Mouse (Mus musculus) CH12.LX (cell line): ENCODE results near the gene Tjap1. TPM values are rescaled to one million over a fixed set of nuclear protein-coding genes. Genes with fewer than 3 reads are reported as not detected.

ENCODE experiments used
- DNase-seq: peaks from one replicate; pipeline ENCODE4 v3.0.0-alpha.2; 2013; ENCODE audit errors: extremely low read depth
- H3K27ac ChIP-seq: 2 replicates; pipeline ENCODE4 v1.5.1; 2012; ENCODE audit warnings: low read depth, mild to moderate bottlenecking, control low read depth, moderate library complexity; ENCODE audit not compliant: insufficient read depth
- H3K27me3 ChIP-seq: replicated peaks from 2 replicates; pipeline ENCODE3; 2012; ENCODE audit warnings: inconsistent platforms
- H3K36me3 ChIP-seq, 2 experiments: replicated peaks in 1 of 2; 2 replicates each; pipeline versions ENCODE3 to v1.6.1; 2012; ENCODE audit warnings: inconsistent platforms in 1 of 2, low read length in 1 of 2, mild to moderate bottlenecking in 1 of 2, mixed read lengths in 1 of 2, moderate library complexity in 1 of 2; ENCODE audit not compliant: control insufficient read depth in 1 of 2, insufficient read depth in 1 of 2
- H3K4me1 ChIP-seq, 2 experiments: 2 replicates each; pipeline ENCODE4 v1.6.1; 2012; ENCODE audit warnings: inconsistent platforms in 1 of 2, moderate library complexity in 1 of 2; ENCODE audit not compliant: insufficient read depth in 2 of 2, control insufficient read depth in 1 of 2
- H3K4me2 ChIP-seq: 2 replicates; pipeline ENCODE4 v1.6.1; 2012; ENCODE audit warnings: low read depth, mild to moderate bottlenecking, control low read depth; ENCODE audit not compliant: poor library complexity, insufficient read depth, severe bottlenecking
- H3K4me3 ChIP-seq, 3 experiments: fragments of 150-350 bp in 1 of 3; sonication (generic) in 1 of 3; replicated peaks in 1 of 3; 2 replicates each; pipeline versions ENCODE3 to v1.5.1; 2011 to 2012; ENCODE audit warnings: low read depth in 2 of 3, low read length in 2 of 3, mild to moderate bottlenecking in 2 of 3, moderate library complexity in 2 of 3, control low read depth in 1 of 3, improper control_type of control experiment in 1 of 3, inconsistent platforms in 1 of 3, mixed read lengths in 1 of 3; ENCODE audit not compliant: poor library complexity in 1 of 3
- H3K79me2 ChIP-seq: replicated peaks from 2 replicates; pipeline ENCODE4 v1.6.1; 2012; ENCODE audit warnings: mild to moderate bottlenecking, moderate library complexity; ENCODE audit not compliant: control insufficient read depth, poor library complexity, insufficient read depth, severe bottlenecking; ENCODE audit errors: extremely low read depth
- H3K9ac ChIP-seq: 2 replicates; pipeline ENCODE4 v1.6.1; 2012; ENCODE audit warnings: low read depth, mild to moderate bottlenecking, control low read depth, moderate library complexity; ENCODE audit not compliant: insufficient read depth
- H3K9me3 ChIP-seq: replicated peaks from 2 replicates; pipeline ENCODE3; 2012; ENCODE audit warnings: low read length, inconsistent platforms, mixed read lengths
- BHLHE40 ChIP-seq: IDR thresholded peaks from 2 replicates; pipeline ENCODE4 v1.6.1; 2011; ENCODE audit warnings: mild to moderate bottlenecking, low read depth, low read length, improper control_type of control experiment
- CHD1 ChIP-seq: IDR thresholded peaks from 2 replicates; pipeline ENCODE4 v1.6.1; 2012; ENCODE audit warnings: low read depth, low read length, improper control_type of control experiment, inconsistent platforms
- EP300 ChIP-seq: IDR thresholded peaks from 2 replicates; pipeline ENCODE4 v1.6.1; 2011; ENCODE audit warnings: low read length, improper control_type of control experiment
- GABPA ChIP-seq: IDR thresholded peaks from 2 replicates; pipeline ENCODE4 v1.6.1; 2012; ENCODE audit warnings: low read depth, low read length, improper control_type of control experiment, inconsistent platforms; ENCODE audit not compliant: insufficient replicate concordance
- HCFC1 ChIP-seq: IDR thresholded peaks from 2 replicates; pipeline ENCODE4 v1.6.1; 2012; ENCODE audit warnings: low read depth, mild to moderate bottlenecking, inconsistent platforms, low read length, improper control_type of control experiment
- MAFK ChIP-seq: IDR thresholded peaks from 2 replicates; pipeline ENCODE4 v1.6.1; 2011; ENCODE audit warnings: low read length, improper control_type of control experiment; ENCODE audit not compliant: insufficient replicate concordance
- MAX ChIP-seq: IDR thresholded peaks from 2 replicates; pipeline ENCODE4 v1.6.1; 2011; ENCODE audit warnings: low read length, improper control_type of control experiment
- MAZ ChIP-seq: IDR thresholded peaks from 2 replicates; pipeline ENCODE4 v1.6.1; 2012; ENCODE audit warnings: low read depth, mild to moderate bottlenecking, inconsistent platforms, low read length, improper control_type of control experiment, moderate library complexity
- MYC ChIP-seq: IDR thresholded peaks from 2 replicates; pipeline ENCODE4 v1.6.1; 2011; ENCODE audit warnings: low read depth, mild to moderate bottlenecking, improper control_type of control experiment, low read length
- NRF1 ChIP-seq: IDR thresholded peaks from 2 replicates; pipeline ENCODE4 v1.6.1; 2014; ENCODE audit warnings: low read depth, mild to moderate bottlenecking, inconsistent platforms, low read length, improper control_type of control experiment, moderate library complexity
- SIN3A ChIP-seq: IDR thresholded peaks from 2 replicates; pipeline ENCODE4 v1.6.1; 2012; ENCODE audit warnings: low read length, improper control_type of control experiment, inconsistent platforms
- TCF12 ChIP-seq: IDR thresholded peaks from 2 replicates; pipeline ENCODE4 v1.6.1; 2014; ENCODE audit warnings: low read depth, mild to moderate bottlenecking, inconsistent platforms, low read length, improper control_type of control experiment
- UBTF ChIP-seq: IDR thresholded peaks from 2 replicates; pipeline ENCODE4 v1.6.1; 2012; ENCODE audit warnings: low read depth, mild to moderate bottlenecking, inconsistent platforms, low read length, improper control_type of control experiment, moderate library complexity
- USF2 ChIP-seq: conservative IDR thresholded peaks from 2 replicates; pipeline ENCODE4 v1.6.1; 2011; ENCODE audit warnings: low read depth, low read length, improper control_type of control experiment
- ZC3H11A ChIP-seq: IDR thresholded peaks from 2 replicates; pipeline ENCODE4 v1.6.1; 2012; ENCODE audit warnings: low read depth, mild to moderate bottlenecking, inconsistent platforms, low read length, improper control_type of control experiment
- ZNF384 ChIP-seq: IDR thresholded peaks from 2 replicates; pipeline ENCODE4 v1.6.1; 2012; ENCODE audit warnings: low read depth, low read length, improper control_type of control experiment, inconsistent platforms
- dilution Hi-C: fragments of 300-500 bp; cut with MboI; formaldehyde crosslinking; loops from 2 replicates; pipeline ENCODE4 v1.14.3; 2020; ENCODE audit warnings: low sequenced_read_pairs; ENCODE audit not compliant: extremely low pct_unique_long_range_greater_than_20kb, extremely low pct_ligation_motif_present
- in situ Hi-C: fragments of 300-500 bp; cut with MboI; formaldehyde crosslinking; loops from 3 replicates; pipeline ENCODE4 v1.14.3; 2019; ENCODE audit warnings: low sequenced_read_pairs, low pct_ligation_motif_present, low pct_unique_long_range_greater_than_20kb, mixed read lengths
- polyA plus RNA-seq: library from polyadenylated mRNA; unstranded; fragments of >175 nt; gene quantifications from 2 replicates; pipeline ENCODE4 v1.2.1, GENCODE M21; 2012; ENCODE audit warnings: low read depth; ENCODE audit not compliant: insufficient read length
- total RNA-seq, 2 experiments: library from RNA; depleted of rRNA; stranded (reverse); fragments of 300-350 nt in 1 of 2; fragments of >200 nt in 1 of 2; gene quantifications; 2 replicates each; pipeline ENCODE4 v1.2.3; 2012 to 2014

The Tjap1 gene
- total and polyA plus RNA-seq, 3 experiments = 8.6 to 24.3 (median 14.2) TPM

DNA sequence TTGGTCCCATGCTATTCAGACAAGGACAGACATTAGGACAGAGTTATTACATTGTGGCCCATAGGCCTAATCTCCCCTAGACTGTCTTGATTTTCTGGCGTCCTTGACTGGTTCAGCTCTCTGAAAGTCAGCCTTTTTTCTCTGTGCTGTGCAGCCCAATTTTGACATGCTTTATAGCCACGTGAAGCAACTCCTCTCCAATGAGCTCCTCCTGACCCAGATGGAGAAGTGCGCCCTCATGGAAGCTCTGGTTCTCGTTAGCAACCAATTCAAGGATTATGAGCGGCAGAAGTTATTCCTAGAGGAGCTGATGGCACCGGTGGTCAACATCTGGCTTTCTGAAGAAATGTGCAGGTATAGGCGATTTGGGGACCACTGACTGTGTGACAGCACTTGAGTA lies 55.2 kb downstream of the Tjap1 start:
- no peak for DNase-seq
- Histone ChIP-seq H3K27me3 (no peaks in the 10 kb centered on the region), H3K27ac (no peak overlapping the region), H3K79me2 (peaks cover 6% of the 10 kb centered on the region; the same call in 1 of the 2 replicates), H3K4me3 (no peak overlapping the region), H3K4me1 (no peaks in the 10 kb centered on the region), H3K9me3 (no peaks in the 10 kb centered on the region), H3K4me2 (no peak overlapping the region), H3K36me3 (peaks cover 88 to 92% of the 10 kb centered on the region in 2 experiments), H3K9ac (no peak overlapping the region)
- TF ChIP-seq BHLHE40 (no peak), TCF12 (no peak)
- dilution Hi-C loops = no loop called here
- in situ Hi-C loops = loop anchor here (25.0 kb wide), 1 partner anchor 760 kb away; no protein-coding TSS in a partner anchor

DNA sequence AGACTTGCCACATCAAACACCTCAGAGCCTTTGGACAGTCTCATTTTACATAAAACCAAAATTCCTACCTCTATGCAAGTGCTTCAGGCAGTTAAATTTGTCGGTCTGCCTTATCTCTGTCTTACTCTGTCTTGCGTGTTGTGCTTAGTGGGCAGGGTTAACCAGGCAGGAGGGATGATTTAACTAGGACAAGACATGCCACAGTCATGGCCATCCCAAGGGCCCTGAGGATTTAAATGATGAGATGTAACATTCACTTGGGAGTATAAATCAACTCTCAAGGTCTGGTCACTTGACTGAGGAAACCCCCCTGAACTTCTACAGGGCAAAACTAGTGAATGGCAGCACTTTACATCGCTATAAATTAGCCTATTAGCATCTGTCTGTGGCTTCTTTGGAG lies 61.2 kb downstream of the Tjap1 start:
- H3K4me3 ChIP-seq = no peak overlapping the region
- H3K27me3 ChIP-seq = no peaks in the 10 kb centered on the region
- no peak overlapping the region for H3K4me2 ChIP-seq
- H3K9ac ChIP-seq = no peak overlapping the region
- in situ Hi-C loops = no loop called here
- peaks cover 85 to 98% of the 10 kb centered on the region in 2 experiments for H3K36me3 ChIP-seq
- no peaks in the 10 kb centered on the region for H3K9me3 ChIP-seq
- dilution Hi-C loops = no loop called here
- H3K27ac ChIP-seq = no peak overlapping the region
- TF ChIP-seq NRF1 (no peak), ZNF384 (no peak), MYC (no peak), EP300 (no peak), ZC3H11A (no peak), SIN3A (no peak), UBTF (no peak)
- no peaks in the 10 kb centered on the region for H3K4me1 ChIP-seq
- no peak for DNase-seq
- H3K79me2 ChIP-seq = peaks cover 3% of the 10 kb centered on the region; the same call in 1 of the 2 replicates

DNA sequence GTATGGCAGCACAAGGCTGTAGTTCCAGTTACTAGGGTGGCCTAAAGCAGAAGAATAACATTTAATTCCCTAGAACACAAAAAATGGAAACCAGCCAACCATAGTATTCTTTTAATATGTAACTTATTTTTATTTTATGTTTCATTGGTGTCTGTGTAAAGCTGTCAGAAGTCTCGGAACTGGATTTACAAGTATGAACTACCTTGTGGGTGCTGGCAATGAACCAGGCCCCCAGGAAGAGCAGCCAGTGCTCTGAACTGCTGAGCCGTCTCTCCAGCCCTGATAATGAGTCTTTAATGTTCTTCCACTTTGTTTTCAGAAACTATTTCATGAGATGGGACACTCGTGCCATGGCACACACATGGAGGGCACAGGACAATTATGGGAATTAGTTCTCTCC lies 72.3 kb downstream of the Tjap1 start:
- dilution Hi-C loops (no loop called here), in situ Hi-C loops (no loop called here)
- no peak overlapping the region for H3K27ac ChIP-seq
- peaks cover 10% of the 10 kb centered on the region for H3K79me2 ChIP-seq
- no peaks in the 10 kb centered on the region for H3K27me3 ChIP-seq
- no peak overlapping the region for H3K4me2 ChIP-seq
- H3K4me3 ChIP-seq = no peak overlapping the region
- H3K9ac ChIP-seq = no peak overlapping the region
- peaks cover 82 to 93% of the 10 kb centered on the region in 2 experiments for H3K36me3 ChIP-seq
- no peaks in the 10 kb centered on the region for H3K9me3 ChIP-seq
- DNase-seq = no peak
- no peaks in the 10 kb centered on the region for H3K4me1 ChIP-seq
- no peak for TF ChIP-seq HCFC1
- TF ChIP-seq MAX = no peak
- no peak for TF ChIP-seq MAFK
- no peak for TF ChIP-seq MAZ
- TF ChIP-seq BHLHE40 = no peak
- no peak for TF ChIP-seq CHD1
- no peak for TF ChIP-seq GABPA
- no peak for TF ChIP-seq USF2

Other genes starting within 250 kb of the Tjap1 start
- gene Mrps18a, start 172.0 kb downstream of the Tjap1 start, total RNA-seq (2012; rRNA removed) = 126 and 151 TPM in 2 replicates
- gene Mrps18a, start 172.0 kb downstream of the Tjap1 start, total RNA-seq (2014; rRNA removed) = 78.1 and 85.4 TPM in 2 replicates
- gene Mrps18a, start 172.0 kb downstream of the Tjap1 start, polyA plus RNA-seq = 127 and 137 TPM in 2 replicates
- 0.25 and 1.1 TPM in 2 replicates for gene Rsph9, start 138.8 kb downstream of the Tjap1 start, total RNA-seq (2012; rRNA removed)
- not detected in 2 replicates for gene Rsph9, start 138.8 kb downstream of the Tjap1 start, total RNA-seq (2014; rRNA removed)
- 0.61 TPM in 1 of 2 replicates, not detected in the other for gene Rsph9, start 138.8 kb downstream of the Tjap1 start, polyA plus RNA-seq
- 9.7 and 12.0 TPM in 2 replicates for gene Mad2l1bp, start 129.5 kb downstream of the Tjap1 start, total RNA-seq (2012; rRNA removed)
- gene Mad2l1bp, start 129.5 kb downstream of the Tjap1 start, total RNA-seq (2014; rRNA removed) = 13.9 and 16.3 TPM in 2 replicates
- 16.8 and 19.3 TPM in 2 replicates for gene Mad2l1bp, start 129.5 kb downstream of the Tjap1 start, polyA plus RNA-seq
- 40.9 and 104 TPM in 2 replicates for gene Gtpbp2, start 122.0 kb downstream of the Tjap1 start, total RNA-seq (2012; rRNA removed)
- gene Gtpbp2, start 122.0 kb downstream of the Tjap1 start, total RNA-seq (2014; rRNA removed) = 14.9 and 17.4 TPM in 2 replicates
- gene Gtpbp2, start 122.0 kb downstream of the Tjap1 start, polyA plus RNA-seq = 20.8 and 23.8 TPM in 2 replicates
- gene Polh, start 80.4 kb downstream of the Tjap1 start, total RNA-seq (2012; rRNA removed) = 36.0 and 39.3 TPM in 2 replicates
- 40.4 and 40.8 TPM in 2 replicates for gene Polh, start 80.4 kb downstream of the Tjap1 start, total RNA-seq (2014; rRNA removed)
- gene Polh, start 80.4 kb downstream of the Tjap1 start, polyA plus RNA-seq = 20.3 and 23.1 TPM in 2 replicates
- 44.7 and 53.7 TPM in 2 replicates for gene Xpo5, start 80.2 kb downstream of the Tjap1 start, total RNA-seq (2012; rRNA removed)
- 56.3 and 56.5 TPM in 2 replicates for gene Xpo5, start 80.2 kb downstream of the Tjap1 start, total RNA-seq (2014; rRNA removed)
- gene Xpo5, start 80.2 kb downstream of the Tjap1 start, polyA plus RNA-seq = 53.3 and 55.1 TPM in 2 replicates
- 361 and 433 TPM in 2 replicates for gene Polr1c, start 35.0 kb downstream of the Tjap1 start, total RNA-seq (2012; rRNA removed)
- gene Polr1c, start 35.0 kb downstream of the Tjap1 start, total RNA-seq (2014; rRNA removed) = 350 and 356 TPM in 2 replicates
- gene Polr1c, start 35.0 kb downstream of the Tjap1 start, polyA plus RNA-seq = 367 and 386 TPM in 2 replicates
- gene Yipf3, start 34.9 kb downstream of the Tjap1 start, total RNA-seq (2012; rRNA removed) = 24.8 and 32.5 TPM in 2 replicates
- gene Yipf3, start 34.9 kb downstream of the Tjap1 start, total RNA-seq (2014; rRNA removed) = 9.0 and 15.8 TPM in 2 replicates
- gene Yipf3, start 34.9 kb downstream of the Tjap1 start, polyA plus RNA-seq = 45.4 and 52.6 TPM in 2 replicates
- 2.7 and 3.6 TPM in 2 replicates for gene Lrrc73, start 29.5 kb downstream of the Tjap1 start, total RNA-seq (2012; rRNA removed)
- 1.5 and 1.8 TPM in 2 replicates for gene Lrrc73, start 29.5 kb downstream of the Tjap1 start, total RNA-seq (2014; rRNA removed)
- gene Lrrc73, start 29.5 kb downstream of the Tjap1 start, polyA plus RNA-seq = 4.0 and 4.2 TPM in 2 replicates
- gene Dlk2, start 14.4 kb upstream of the Tjap1 start, total RNA-seq (2012; rRNA removed) = 0.08 and 0.13 TPM in 2 replicates
- not detected in 2 replicates for gene Dlk2, start 14.4 kb upstream of the Tjap1 start, total RNA-seq (2014; rRNA removed)
- not detected in 2 replicates for gene Dlk2, start 14.4 kb upstream of the Tjap1 start, polyA plus RNA-seq
- 3.6 and 4.1 TPM in 2 replicates for gene Abcc10, start 45.3 kb upstream of the Tjap1 start, total RNA-seq (2012; rRNA removed)
- 1.1 and 1.4 TPM in 2 replicates for gene Abcc10, start 45.3 kb upstream of the Tjap1 start, total RNA-seq (2014; rRNA removed)
- 2.7 and 3.8 TPM in 2 replicates for gene Abcc10, start 45.3 kb upstream of the Tjap1 start, polyA plus RNA-seq
- gene Zfp318, start 100.7 kb upstream of the Tjap1 start, total RNA-seq (2012; rRNA removed) = 2.5 and 2.9 TPM in 2 replicates
- 1.4 and 1.8 TPM in 2 replicates for gene Zfp318, start 100.7 kb upstream of the Tjap1 start, total RNA-seq (2014; rRNA removed)
- gene Zfp318, start 100.7 kb upstream of the Tjap1 start, polyA plus RNA-seq = 2.8 and 5.0 TPM in 2 replicates
- gene Crip3, start 145.9 kb upstream of the Tjap1 start, total RNA-seq (2012; rRNA removed) = not detected in 2 replicates
- gene Crip3, start 145.9 kb upstream of the Tjap1 start, total RNA-seq (2014; rRNA removed) = not detected in 2 replicates
- not detected in 2 replicates for gene Crip3, start 145.9 kb upstream of the Tjap1 start, polyA plus RNA-seq
- not detected in 2 replicates for gene Slc22a7, start 155.4 kb upstream of the Tjap1 start, total RNA-seq (2012; rRNA removed)
- not detected in 2 replicates for gene Slc22a7, start 155.4 kb upstream of the Tjap1 start, total RNA-seq (2014; rRNA removed)
- gene Slc22a7, start 155.4 kb upstream of the Tjap1 start, polyA plus RNA-seq = not detected in 2 replicates
- gene Ttbk1, start 204.6 kb upstream of the Tjap1 start, total RNA-seq (2012; rRNA removed) = 0.04 and 0.08 TPM in 2 replicates
- gene Ttbk1, start 204.6 kb upstream of the Tjap1 start, total RNA-seq (2014; rRNA removed) = not detected in 2 replicates
- gene Ttbk1, start 204.6 kb upstream of the Tjap1 start, polyA plus RNA-seq = not detected in 2 replicates
- gene Dnph1, start 213.7 kb upstream of the Tjap1 start, total RNA-seq (2012; rRNA removed) = 18.5 and 19.9 TPM in 2 replicates
- 27.3 and 30.2 TPM in 2 replicates for gene Dnph1, start 213.7 kb upstream of the Tjap1 start, total RNA-seq (2014; rRNA removed)
- 27.2 and 28.4 TPM in 2 replicates for gene Dnph1, start 213.7 kb upstream of the Tjap1 start, polyA plus RNA-seq